Mouse (Mus musculus) liver, adult 2 months (tissue): ENCODE measurements around the gene Wnt11.

ENCODE experiments used
- CTCF ChIP-seq: fragments of 200-500 bp; IDR thresholded peaks from 2 replicates; pipeline ENCODE4 v1.5.1; 2011; ENCODE audit warnings: low read depth, low read length, control low read depth
- POLR2A ChIP-seq: fragments of 200-500 bp; IDR thresholded peaks from 2 replicates; pipeline ENCODE4 v1.6.1; 2011; ENCODE audit warnings: low read length, control low read depth; ENCODE audit not compliant: insufficient read depth; ENCODE audit errors: extremely low read depth

- no peak for TF ChIP-seq CTCF
- no peak for TF ChIP-seq POLR2A
Measured at GRCm38 (mm10) chr7:98851220-98851619, 16.3 kb downstream of the Wnt11 start.
